Mouse (Mus musculus): ENCODE data around the gene Uck1. TPM values are rescaled to one million over a fixed set of nuclear protein-coding genes. Genes with fewer than 3 reads are reported as not detected.
"Not testable (repeated sequence)": the region's sequence is repeated elsewhere in the genome, so short reads cannot be mapped to it uniquely, and the experiment has no call there.

The Uck1 gene
- polyA plus RNA-seq, 1 experiment from 2014 or later: 89.6 TPM

GRCm38 (mm10) chr2:32299469-32299868, 39.5 kb upstream of the Uck1 start:
- H3K36me3 ChIP-seq (ENCODE audit: control insufficient read depth, insufficient read depth, low read length): peaks cover 84% of the 10 kb centered on the region
- no peak for DNase-seq
- H3K27me3 ChIP-seq (ENCODE audit: control insufficient read depth, insufficient read depth, low read length): no peaks in the 10 kb centered on the region
- H3K9ac ChIP-seq (replicated peaks; ENCODE audit: low read length): no peak overlapping the region
- 91% methylated on average over 4 of the region's 4 CpGs for WGBS
- H3K27ac ChIP-seq (replicated peaks; ENCODE audit: low read depth, low read length): no peak overlapping the region
- ATAC-seq (ENCODE audit: low FRiP score, low TSS enrichment): no peak
- no peak overlapping the region for H3K4me2 ChIP-seq (ENCODE audit: low read length)
- no peak overlapping the region for H3K4me3 ChIP-seq (replicated peaks; ENCODE audit: low read depth, low read length)
- no peaks in the 10 kb centered on the region for H3K9me3 ChIP-seq (ENCODE audit: control insufficient read depth, low read length)
- H3K4me1 ChIP-seq (ENCODE audit: control insufficient read depth, insufficient read depth, low read length): no peaks in the 10 kb centered on the region

- WGBS: 95% methylated on average over 2 of the region's 2 CpGs
- H3K4me1 ChIP-seq (ENCODE audit: control insufficient read depth, insufficient read depth, low read length); DNase-seq; H3K9me3 ChIP-seq (ENCODE audit: control insufficient read depth, low read length); H3K4me2 ChIP-seq (ENCODE audit: low read length); H3K27ac ChIP-seq (replicated peaks; ENCODE audit: low read depth, low read length); H3K27me3 ChIP-seq (ENCODE audit: control insufficient read depth, insufficient read depth, low read length); H3K4me3 ChIP-seq (replicated peaks; ENCODE audit: low read depth, low read length); H3K9ac ChIP-seq (replicated peaks; ENCODE audit: low read length); ATAC-seq (ENCODE audit: low FRiP score, low TSS enrichment): not testable (repeated sequence)
- H3K36me3 ChIP-seq (ENCODE audit: control insufficient read depth, insufficient read depth, low read length): peaks cover 69% of the 10 kb centered on the region
Observed at GRCm38 (mm10) chr2:32295842-32296241, 35.9 kb upstream of the Uck1 start.

- no peak overlapping the region for H3K4me3 ChIP-seq (replicated peaks; ENCODE audit: low read depth, low read length)
- H3K9ac ChIP-seq (replicated peaks; ENCODE audit: low read length): no peak overlapping the region
- DNase-seq (no peak), ATAC-seq (ENCODE audit: low FRiP score, low TSS enrichment) (no peak)
- 89% methylated on average over 3 of the region's 3 CpGs for WGBS
- H3K9me3 ChIP-seq (ENCODE audit: control insufficient read depth, low read length): no peaks in the 10 kb centered on the region
- H3K4me2 ChIP-seq (ENCODE audit: low read length): no peak overlapping the region
- H3K27ac ChIP-seq (replicated peaks; ENCODE audit: low read depth, low read length): no peak overlapping the region
- H3K36me3 ChIP-seq (ENCODE audit: control insufficient read depth, insufficient read depth, low read length): peaks cover 67% of the 10 kb centered on the region
- H3K27me3 ChIP-seq (ENCODE audit: control insufficient read depth, insufficient read depth, low read length): no peaks in the 10 kb centered on the region
- no peaks in the 10 kb centered on the region for H3K4me1 ChIP-seq (ENCODE audit: control insufficient read depth, insufficient read depth, low read length)
Observed at GRCm38 (mm10) chr2:32295285-32295684, 35.3 kb upstream of the Uck1 start.

- H3K27ac ChIP-seq (replicated peaks; ENCODE audit: low read depth, low read length): no peak overlapping the region
- DNase-seq (no peak), ATAC-seq (ENCODE audit: low FRiP score, low TSS enrichment) (no peak)
- peaks cover 58% of the 10 kb centered on the region for H3K36me3 ChIP-seq (ENCODE audit: control insufficient read depth, insufficient read depth, low read length)
- H3K9me3 ChIP-seq (ENCODE audit: control insufficient read depth, low read length): no peaks in the 10 kb centered on the region
- H3K9ac ChIP-seq (replicated peaks; ENCODE audit: low read length): no peak overlapping the region
- H3K4me3 ChIP-seq (replicated peaks; ENCODE audit: low read depth, low read length): no peak overlapping the region
- H3K4me2 ChIP-seq (ENCODE audit: low read length): no peak overlapping the region
- H3K4me1 ChIP-seq (ENCODE audit: control insufficient read depth, insufficient read depth, low read length): peaks cover 3% of the 10 kb centered on the region
- no peaks in the 10 kb centered on the region for H3K27me3 ChIP-seq (ENCODE audit: control insufficient read depth, insufficient read depth, low read length)
- 85% methylated on average over 8 of the region's 8 CpGs for WGBS
Observed at GRCm38 (mm10) chr2:32294348-32294747, 34.4 kb upstream of the Uck1 start.

- Histone ChIP-seq H3K4me2 (ENCODE audit: low read length) (peak overlapping the region; percentile 67), H3K27ac (replicated peaks; ENCODE audit: low read depth, low read length) (no peak overlapping the region), H3K4me1 (ENCODE audit: control insufficient read depth, insufficient read depth, low read length) (peaks cover 17% of the 10 kb centered on the region), H3K36me3 (ENCODE audit: control insufficient read depth, insufficient read depth, low read length) (peaks cover 31% of the 10 kb centered on the region), H3K4me3 (replicated peaks; ENCODE audit: low read depth, low read length) (no peak overlapping the region), H3K9me3 (ENCODE audit: control insufficient read depth, low read length) (no peaks in the 10 kb centered on the region), H3K9ac (replicated peaks; ENCODE audit: low read length) (no peak overlapping the region), H3K27me3 (ENCODE audit: control insufficient read depth, insufficient read depth, low read length) (no peaks in the 10 kb centered on the region)
- no peak for ATAC-seq (ENCODE audit: low FRiP score, low TSS enrichment)
- peak; percentile 65 for DNase-seq
Observed at GRCm38 (mm10) chr2:32289578-32289977, 29.6 kb upstream of the Uck1 start.

- Histone ChIP-seq H3K9ac (replicated peaks; ENCODE audit: low read length) (peak overlapping the region; percentile 83), H3K4me3 (replicated peaks; ENCODE audit: low read depth, low read length) (peak overlapping the region; percentile 78), H3K4me1 (ENCODE audit: control insufficient read depth, insufficient read depth, low read length) (peaks cover 17% of the 10 kb centered on the region), H3K9me3 (ENCODE audit: control insufficient read depth, low read length) (no peaks in the 10 kb centered on the region), H3K36me3 (ENCODE audit: control insufficient read depth, insufficient read depth, low read length) (peaks cover 33% of the 10 kb centered on the region), H3K4me2 (ENCODE audit: low read length) (peak overlapping the region; percentile 67), H3K27ac (replicated peaks; ENCODE audit: low read depth, low read length) (peak overlapping the region; percentile 75), H3K27me3 (ENCODE audit: control insufficient read depth, insufficient read depth, low read length) (no peaks in the 10 kb centered on the region)
- 2% methylated on average over 29 of the region's 29 CpGs for WGBS
- DNase-seq (peak; percentile 46), ATAC-seq (ENCODE audit: low FRiP score, low TSS enrichment) (peak; percentile 57)
Observed at GRCm38 (mm10) chr2:32288371-32288931, 28.5 kb upstream of the Uck1 start.

- Histone ChIP-seq H3K27me3 (ENCODE audit: control insufficient read depth, insufficient read depth, low read length) (no peaks in the 10 kb centered on the region), H3K4me3 (replicated peaks; ENCODE audit: low read depth, low read length) (peak within 1 kb of the TSS; percentile 78), H3K27ac (replicated peaks; ENCODE audit: low read depth, low read length) (peak within 1 kb of the TSS; percentile 75), H3K4me1 (ENCODE audit: control insufficient read depth, insufficient read depth, low read length) (peaks cover 17% of the 10 kb centered on the region), H3K4me2 (ENCODE audit: low read length) (peak within 1 kb of the TSS; percentile 94), H3K36me3 (ENCODE audit: control insufficient read depth, insufficient read depth, low read length) (peaks cover 33% of the 10 kb centered on the region), H3K9ac (replicated peaks; ENCODE audit: low read length) (peak within 1 kb of the TSS; percentile 83), H3K9me3 (ENCODE audit: control insufficient read depth, low read length) (no peaks in the 10 kb centered on the region)
- ATAC-seq (ENCODE audit: low FRiP score, low TSS enrichment) (peak; percentile 99), DNase-seq (peak; percentile 100)
- under 1% methylated on average over 41 of the region's 41 CpGs for WGBS
Observed at GRCm38 (mm10) chr2:32287923-32288367, 28.0 kb upstream of the Uck1 start, which contains the start of gene Swi5. TSS of gene Swi5 (minus strand) at chr2:32288075.

- no peaks in the 10 kb centered on the region for H3K9me3 ChIP-seq (ENCODE audit: control insufficient read depth, low read length)
- H3K27ac ChIP-seq (replicated peaks; ENCODE audit: low read depth, low read length): peak within 1 kb of the TSS; percentile 75
- H3K4me2 ChIP-seq (ENCODE audit: low read length): peak within 1 kb of the TSS; percentile 94
- WGBS: 2% methylated on average over 23 of the region's 23 CpGs
- peak within 1 kb of the TSS; percentile 78 for H3K4me3 ChIP-seq (replicated peaks; ENCODE audit: low read depth, low read length)
- no peaks in the 10 kb centered on the region for H3K27me3 ChIP-seq (ENCODE audit: control insufficient read depth, insufficient read depth, low read length)
- H3K9ac ChIP-seq (replicated peaks; ENCODE audit: low read length): peak within 1 kb of the TSS; percentile 83
- peak; percentile 1; the same call in 1 of the 2 replicates for ATAC-seq (ENCODE audit: low FRiP score, low TSS enrichment)
- H3K4me1 ChIP-seq (ENCODE audit: control insufficient read depth, insufficient read depth, low read length): peaks cover 17% of the 10 kb centered on the region
- H3K36me3 ChIP-seq (ENCODE audit: control insufficient read depth, insufficient read depth, low read length): peaks cover 32% of the 10 kb centered on the region
- DNase-seq: no peak
Observed at GRCm38 (mm10) chr2:32287334-32287840, 27.4 kb upstream of the Uck1 start, which contains the start of gene Golga2. TSS of gene Golga2 (plus strand) at chr2:32287384.

GRCm38 (mm10) chr2:32283986-32284385, 24.0 kb upstream of the Uck1 start:
- Histone ChIP-seq H3K4me1 (ENCODE audit: control insufficient read depth, insufficient read depth, low read length) (peaks cover 10% of the 10 kb centered on the region), H3K9me3 (ENCODE audit: control insufficient read depth, low read length) (no peaks in the 10 kb centered on the region), H3K4me2 (ENCODE audit: low read length) (no peak overlapping the region), H3K27me3 (ENCODE audit: control insufficient read depth, insufficient read depth, low read length) (no peaks in the 10 kb centered on the region), H3K4me3 (replicated peaks; ENCODE audit: low read depth, low read length) (no peak overlapping the region), H3K9ac (replicated peaks; ENCODE audit: low read length) (no peak overlapping the region), H3K36me3 (ENCODE audit: control insufficient read depth, insufficient read depth, low read length) (peaks cover 61% of the 10 kb centered on the region), H3K27ac (replicated peaks; ENCODE audit: low read depth, low read length) (no peak overlapping the region)
- ATAC-seq (ENCODE audit: low FRiP score, low TSS enrichment): no peak
- DNase-seq: no peak
- 96% methylated on average over 3 of the region's 3 CpGs for WGBS
